Mouse (Mus musculus): ENCODE measurements around the gene Smagp.

Gene Smagp

DNA sequence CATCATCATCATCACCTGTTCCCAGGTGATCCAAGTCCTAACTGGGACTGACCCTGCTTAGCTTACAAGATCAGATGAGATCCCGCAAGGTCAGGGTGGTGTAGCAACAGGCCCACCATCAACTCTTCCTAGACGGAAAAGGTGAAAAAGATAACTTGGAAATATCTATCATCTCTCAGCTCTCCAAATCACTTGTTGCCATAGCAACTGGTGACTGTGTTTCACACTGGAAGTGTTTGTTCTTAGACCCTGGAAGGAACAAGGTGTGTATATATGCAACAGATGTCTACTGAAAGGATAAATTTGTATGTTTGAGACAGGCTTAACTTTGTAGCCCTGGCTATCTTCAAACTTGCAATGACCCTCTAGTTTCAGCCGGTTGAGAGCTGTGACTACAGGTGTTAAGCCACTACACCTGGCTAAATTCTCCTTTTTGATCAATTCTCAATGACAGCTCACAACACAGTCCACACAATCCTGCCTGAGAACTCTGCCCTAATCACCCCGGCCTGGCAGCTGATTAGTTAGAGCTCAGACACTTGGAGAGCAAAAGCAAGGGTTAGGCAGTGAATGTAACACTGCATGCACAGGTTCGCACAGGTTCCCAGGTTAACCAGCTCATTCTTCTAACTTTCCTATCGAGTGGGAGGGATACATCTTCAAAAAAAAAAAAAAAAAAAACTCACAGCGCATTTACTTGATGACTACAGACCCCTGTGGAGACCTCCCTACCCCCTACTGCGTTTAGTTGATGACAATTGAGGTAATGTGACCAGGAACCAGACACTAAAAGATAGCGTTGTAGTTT, 28.9 kb upstream of the Smagp start:
- DNase-seq (ENCODE audit: low spot score in 2 of 2): no peak

DNA sequence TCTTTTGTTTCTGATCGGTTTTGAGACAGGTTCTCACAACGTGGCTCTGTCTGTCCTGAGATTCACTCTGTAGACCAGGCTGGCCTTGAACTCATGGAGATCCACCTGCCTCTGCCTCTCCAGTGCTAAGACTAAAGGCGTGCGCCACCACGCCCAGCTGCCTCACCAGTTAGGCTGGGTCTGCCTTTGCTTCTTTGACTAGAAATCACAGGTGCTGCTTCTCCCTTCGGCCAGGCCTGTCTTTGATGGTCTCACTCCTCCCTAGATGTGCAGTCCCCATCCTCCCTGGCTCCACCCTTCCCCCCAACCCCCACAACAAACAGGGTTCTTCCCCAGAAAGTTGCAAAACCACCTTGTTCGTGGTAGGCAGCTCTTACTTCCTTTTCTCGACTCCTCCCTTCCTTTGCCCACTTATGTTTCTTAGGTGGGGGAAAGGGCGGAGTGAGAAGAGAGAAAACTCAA, 28.1 kb upstream of the Smagp start:
- no peak for DNase-seq (ENCODE audit: low spot score in 2 of 2)

DNA sequence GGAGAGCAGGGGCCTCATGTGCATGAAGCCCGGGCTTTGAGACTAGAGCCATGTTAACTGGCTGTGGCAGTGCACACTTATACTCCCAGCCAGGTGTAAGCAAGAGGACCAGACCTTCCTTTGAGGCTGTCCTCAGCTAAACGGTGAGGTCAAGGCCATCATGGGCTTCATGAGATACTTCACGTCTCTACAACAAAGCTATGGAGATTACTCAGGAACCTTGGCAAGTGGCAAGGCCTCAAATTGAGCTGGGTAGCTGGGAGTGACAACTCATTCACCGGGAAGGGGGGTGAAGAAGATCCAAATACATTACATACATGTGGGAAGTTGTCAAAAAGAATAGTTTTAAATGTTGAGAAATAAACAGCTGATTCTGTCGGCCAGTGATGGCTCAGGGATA, 24.1 kb upstream of the Smagp start:
- no peak for DNase-seq (ENCODE audit: low spot score in 2 of 2)

DNA sequence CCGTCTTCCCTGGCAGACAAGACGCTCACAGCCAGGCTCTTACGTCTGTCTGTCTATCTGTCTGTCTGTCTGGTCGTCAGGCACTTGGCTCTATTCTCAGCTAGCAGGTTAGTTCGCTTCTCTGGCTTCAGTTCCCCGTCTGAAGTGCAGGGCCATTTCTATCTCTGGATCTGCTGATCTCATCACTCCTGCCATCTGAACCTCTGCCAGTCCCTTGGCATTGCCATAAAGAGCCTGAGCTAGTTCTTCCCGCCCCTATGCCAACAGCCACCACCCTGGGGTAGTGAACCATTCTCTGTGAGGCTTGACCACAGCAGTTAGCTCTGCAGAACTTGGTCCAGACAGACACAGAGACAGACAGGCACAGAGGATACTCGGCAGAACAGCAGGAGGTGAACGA, 23.6 kb upstream of the Smagp start:
- peak; percentile 59 to 71 for DNase-seq (ENCODE audit: low spot score in 2 of 2)

- no peak for DNase-seq (ENCODE audit: low spot score in 2 of 2)
These were observed 18.5 kb upstream of the Smagp start for GRCm38 (mm10) chr15:100655201-100655600.

- no peak for DNase-seq (ENCODE audit: low spot score in 2 of 2)
These were observed 17.5 kb upstream of the Smagp start for GRCm38 (mm10) chr15:100654271-100654670.

DNA sequence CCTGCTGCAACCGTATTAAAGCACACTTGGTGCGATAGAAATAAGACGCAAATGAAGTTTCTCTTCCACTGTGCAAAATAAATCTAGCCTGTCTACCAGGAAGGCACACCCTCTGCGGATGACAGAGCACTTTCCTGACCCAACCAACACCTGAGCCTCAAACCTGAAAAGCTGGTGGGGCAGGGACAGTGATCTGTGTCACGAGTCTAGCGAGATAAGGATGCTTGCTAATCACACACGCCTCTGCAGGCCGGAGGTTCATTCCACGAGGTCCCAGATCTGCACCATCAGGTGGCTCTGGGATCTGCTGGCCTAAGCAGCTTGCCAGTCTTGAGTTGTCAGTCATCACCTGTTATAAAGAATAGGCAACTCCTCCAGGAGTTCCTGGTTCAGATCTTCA, 14.9 kb upstream of the Smagp start:
- no peak for DNase-seq (ENCODE audit: low spot score in 2 of 2)

DNA sequence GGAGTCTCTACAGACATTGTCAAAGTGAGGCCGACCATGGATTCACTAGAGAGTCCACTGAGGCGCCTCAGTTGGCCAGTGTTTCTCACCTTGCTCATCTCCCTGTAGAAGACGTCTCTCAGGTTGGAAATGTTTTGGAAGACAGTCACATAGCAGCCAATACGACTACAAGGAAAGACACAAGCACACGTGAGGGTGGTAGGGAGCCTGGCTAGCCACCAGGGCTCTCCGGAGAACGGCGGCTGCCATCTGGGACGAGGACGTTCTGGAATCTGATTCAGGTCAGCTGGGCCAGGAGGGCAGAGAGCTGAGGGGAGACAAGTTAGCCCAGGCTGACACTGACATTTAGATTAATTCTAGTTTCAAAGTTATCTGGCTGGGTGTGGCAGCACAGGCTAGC, 13.4 kb upstream of the Smagp start:
- DNase-seq (ENCODE audit: low spot score in 2 of 2): no peak

DNA sequence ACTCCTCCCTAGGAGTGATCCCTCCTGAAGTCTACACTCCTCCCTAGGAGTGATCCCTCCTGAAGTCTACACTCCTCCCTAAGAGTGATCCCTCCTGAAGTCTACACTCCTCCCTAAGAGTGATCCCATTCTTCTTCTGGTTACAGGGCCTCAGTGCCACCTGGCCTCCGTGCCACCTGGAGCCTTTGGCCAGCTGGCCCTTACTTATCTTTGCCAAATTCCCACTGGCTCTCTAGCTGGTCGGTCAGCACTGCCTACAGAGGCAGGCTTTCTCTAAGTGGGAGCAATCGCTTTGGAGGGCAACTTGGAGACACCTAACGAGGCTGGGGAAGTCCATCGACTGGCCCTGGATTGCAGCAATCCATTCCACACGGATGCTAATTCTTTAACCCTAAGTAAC, 9.4 kb upstream of the Smagp start:
- DNase-seq (ENCODE audit: low spot score in 2 of 2): no peak

DNA sequence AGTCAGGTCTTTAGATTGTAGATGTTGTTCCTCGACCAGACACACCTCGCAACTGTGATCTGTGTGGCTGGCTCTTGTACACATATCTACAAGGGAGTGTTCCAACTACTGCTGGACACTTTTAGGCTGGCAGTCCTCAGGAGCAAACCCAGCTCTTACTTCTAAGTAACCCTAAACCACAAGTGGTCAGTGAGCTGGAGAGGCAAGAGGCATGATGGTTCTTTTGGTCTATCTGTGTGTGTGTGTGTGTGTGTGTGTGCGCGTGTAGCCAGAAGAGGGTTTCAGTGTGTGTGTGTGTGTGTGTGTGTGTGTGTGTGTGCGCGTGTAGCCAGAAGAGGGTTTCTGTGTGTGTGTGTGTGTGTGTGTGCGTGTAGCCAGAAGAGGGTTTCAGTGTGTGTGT, 5.7 kb upstream of the Smagp start:
- DNase-seq (ENCODE audit: low spot score in 2 of 2): no peak

- DNase-seq (ENCODE audit: low spot score in 2 of 2): no peak
These were observed 4.6 kb upstream of the Smagp start for GRCm38 (mm10) chr15:100641226-100641810.

DNA sequence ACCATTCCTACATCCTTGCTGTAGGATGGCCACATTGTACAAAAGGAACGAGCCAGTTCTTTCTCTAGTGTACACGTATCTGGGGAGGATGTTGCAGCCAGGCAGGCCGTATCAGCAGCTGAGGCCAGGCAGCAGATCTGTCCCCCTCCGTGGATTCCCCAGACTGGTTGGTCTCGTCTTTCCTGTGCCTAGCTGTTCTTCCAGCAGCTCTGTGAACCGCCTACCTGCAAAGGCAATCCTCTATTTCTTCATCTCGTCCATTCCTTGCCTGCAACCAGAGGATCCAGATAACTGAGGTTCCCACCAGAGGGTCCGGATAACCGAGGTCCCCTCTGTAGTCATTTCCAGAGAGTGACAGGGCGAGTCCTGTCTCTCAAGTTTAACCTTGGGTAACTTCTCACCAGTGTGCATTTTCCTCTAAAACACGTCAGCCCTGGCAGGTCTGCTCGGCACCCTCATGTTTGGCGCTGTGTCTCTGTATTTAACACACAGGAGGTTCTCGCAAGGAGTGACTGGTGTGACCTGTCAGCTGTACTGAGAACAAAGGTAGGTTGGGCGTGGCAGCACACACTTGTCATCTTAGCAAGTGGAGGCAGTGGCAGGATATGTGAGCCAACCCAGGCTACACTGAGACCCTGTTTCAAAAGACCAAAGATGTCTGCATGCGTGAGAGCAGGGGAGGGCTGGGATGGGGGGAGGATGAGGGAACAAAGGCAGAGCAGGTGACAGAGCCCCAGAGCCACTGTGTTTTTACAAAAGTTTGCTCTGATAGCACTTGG, 3.4 kb upstream of the Smagp start:
- DNase-seq (ENCODE audit: low spot score in 2 of 2): no peak

DNA sequence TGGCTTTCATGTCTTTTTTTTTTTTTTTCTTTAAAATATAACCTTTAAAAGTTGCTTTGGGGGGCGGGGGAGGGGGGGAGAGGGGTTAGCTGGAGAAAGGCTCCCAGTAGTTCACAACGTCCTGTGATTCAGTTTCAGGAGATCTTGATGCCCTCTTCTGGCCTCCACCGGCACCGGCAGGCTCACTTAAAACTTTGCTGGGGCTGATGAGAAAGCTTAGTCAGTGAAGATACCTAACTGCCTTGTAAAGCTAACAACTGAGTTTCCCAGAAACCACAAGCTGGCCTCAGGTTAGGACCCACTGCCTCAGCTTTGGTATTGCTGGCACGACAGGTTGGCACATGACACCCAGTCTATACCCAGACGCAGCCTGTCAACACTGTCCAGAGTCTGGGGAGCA, 921 bp upstream of the Smagp start:
- peak in 1 of 2 experiments; percentile 49 for DNase-seq (ENCODE audit: low spot score in 2 of 2)

DNA sequence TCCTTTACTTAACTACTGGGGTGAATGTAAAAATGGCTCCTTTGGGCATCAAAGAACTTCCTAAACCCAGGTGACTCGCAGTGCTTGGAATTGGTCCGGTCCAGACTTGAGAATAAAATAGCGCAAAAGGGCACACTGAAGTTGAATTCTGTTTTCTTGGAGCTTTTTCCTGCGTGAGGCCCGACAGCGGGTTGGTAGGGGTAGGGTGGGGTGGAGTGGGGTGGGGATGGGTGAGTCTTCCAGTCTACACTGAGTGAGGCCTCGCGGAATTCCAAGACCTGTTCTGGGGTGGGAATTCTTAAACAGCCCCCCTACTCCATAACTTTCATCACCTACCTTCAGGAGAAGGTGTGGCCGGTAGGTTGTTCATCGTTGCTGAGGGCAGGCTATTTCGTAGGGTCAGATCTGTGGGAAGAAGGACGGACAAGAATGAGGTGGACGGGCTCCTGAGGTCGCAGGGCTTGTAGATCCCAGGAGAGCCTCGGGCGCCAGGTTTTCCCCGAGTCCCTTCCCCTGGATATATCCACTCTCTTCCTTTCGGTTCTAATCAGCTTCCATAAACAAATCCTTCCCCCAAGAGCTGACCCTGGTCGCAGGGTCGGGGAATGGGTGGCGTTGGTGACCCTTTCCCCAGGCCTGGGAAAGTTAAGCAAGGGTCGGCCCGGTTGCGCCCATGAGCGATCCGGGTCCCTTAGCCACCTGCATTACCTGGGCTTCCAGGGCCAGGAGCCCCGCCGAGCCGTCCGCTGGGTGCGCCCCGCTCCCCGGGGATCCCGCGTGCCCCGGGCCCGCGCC, 692 bp downstream of the Smagp start:
- no peak for DNase-seq (ENCODE audit: low spot score in 2 of 2)

DNA sequence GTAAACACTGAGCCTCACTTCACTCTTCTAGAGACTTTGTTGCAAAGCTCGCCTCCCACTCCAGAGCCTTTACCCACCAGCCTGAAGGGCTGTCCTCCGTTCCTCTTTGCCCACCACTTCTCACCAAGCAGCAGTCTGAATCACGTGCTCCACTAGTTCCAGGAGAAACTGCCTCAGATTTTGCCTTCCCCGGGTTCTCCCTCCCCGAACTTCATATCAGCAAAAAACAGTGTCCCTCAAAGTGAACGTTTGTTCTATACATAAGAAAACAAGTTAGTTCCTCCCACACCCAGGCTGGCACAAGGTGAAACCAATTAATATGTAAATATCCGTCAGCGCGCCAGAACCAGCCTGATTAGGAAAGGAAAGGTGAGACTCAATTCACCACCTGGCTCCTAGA, 1.5 kb downstream of the Smagp start:
- no peak for DNase-seq (ENCODE audit: low spot score in 2 of 2)

- DNase-seq (ENCODE audit: low spot score in 2 of 2): no peak
These were observed 3.4 kb downstream of the Smagp start for GRCm38 (mm10) chr15:100633341-100633740.

- DNase-seq (ENCODE audit: low spot score in 2 of 2): no peak
These were observed 4.4 kb downstream of the Smagp start for GRCm38 (mm10) chr15:100632323-100632722.

GRCm38 (mm10) chr15:100631454-100632170, 5.1 kb downstream of the Smagp start:
- no peak for DNase-seq (ENCODE audit: low spot score in 2 of 2)

GRCm38 (mm10) chr15:100630126-100630525, 6.6 kb downstream of the Smagp start:
- no peak for DNase-seq (ENCODE audit: low spot score in 2 of 2)

DNA sequence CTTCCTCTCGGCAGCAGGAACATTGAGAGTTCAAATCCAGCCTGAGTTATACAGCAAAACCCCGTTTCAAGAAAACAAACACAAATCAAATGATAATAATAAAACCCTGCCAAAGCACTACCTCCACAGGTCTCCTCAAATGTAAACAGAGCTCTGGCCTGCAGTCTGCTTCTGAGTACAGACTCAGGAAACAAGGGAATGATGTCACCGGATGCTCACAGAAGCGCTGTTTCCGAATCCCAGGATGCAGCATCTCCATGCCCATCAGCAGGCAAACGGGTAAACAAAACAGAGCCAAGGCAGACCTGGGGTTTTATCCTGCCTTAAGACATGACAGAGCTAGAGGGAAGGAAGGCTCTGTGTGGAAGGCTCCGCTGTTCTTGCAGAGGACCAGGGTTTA, 7.9 kb downstream of the Smagp start:
- no peak for DNase-seq (ENCODE audit: low spot score in 2 of 2)

DNA sequence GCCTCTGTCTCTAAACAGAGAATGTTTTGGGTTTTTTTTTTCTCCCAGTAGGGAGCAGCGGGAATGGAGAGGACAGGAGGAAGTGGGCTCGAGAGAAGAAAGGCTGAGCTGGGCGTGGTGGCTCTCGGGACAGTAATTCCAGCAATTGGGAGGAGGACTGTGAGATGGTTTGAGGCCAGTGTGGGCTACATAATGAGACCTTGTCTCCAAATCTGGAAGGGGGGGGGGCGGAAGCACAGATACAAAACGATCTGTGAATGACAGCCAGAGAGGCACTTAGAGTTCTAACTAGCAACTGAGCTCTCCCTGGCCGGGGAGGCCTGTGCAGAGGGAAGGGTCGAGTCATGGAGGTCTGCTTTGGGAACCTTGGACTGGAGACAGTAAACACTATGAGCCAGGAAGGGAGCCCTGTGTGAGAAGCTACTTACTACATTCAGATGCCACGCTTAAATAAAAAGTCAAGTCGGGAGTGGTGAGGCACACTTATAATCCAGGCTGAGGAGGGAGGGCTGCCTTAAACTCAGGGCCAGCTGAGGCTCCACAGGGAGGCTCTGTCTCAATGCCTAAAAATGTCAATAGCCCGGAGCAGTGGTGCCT, 8.9 kb downstream of the Smagp start:
- no peak for DNase-seq (ENCODE audit: low spot score in 2 of 2)
